Mouse (Mus musculus): ENCODE data around the gene Pepd. TPM values are rescaled to one million over a fixed set of nuclear protein-coding genes. Genes with fewer than 3 reads are reported as not detected.

Gene Pepd
- polyA plus RNA-seq, 1 experiment from 2014 or later = 115 TPM

DNA sequence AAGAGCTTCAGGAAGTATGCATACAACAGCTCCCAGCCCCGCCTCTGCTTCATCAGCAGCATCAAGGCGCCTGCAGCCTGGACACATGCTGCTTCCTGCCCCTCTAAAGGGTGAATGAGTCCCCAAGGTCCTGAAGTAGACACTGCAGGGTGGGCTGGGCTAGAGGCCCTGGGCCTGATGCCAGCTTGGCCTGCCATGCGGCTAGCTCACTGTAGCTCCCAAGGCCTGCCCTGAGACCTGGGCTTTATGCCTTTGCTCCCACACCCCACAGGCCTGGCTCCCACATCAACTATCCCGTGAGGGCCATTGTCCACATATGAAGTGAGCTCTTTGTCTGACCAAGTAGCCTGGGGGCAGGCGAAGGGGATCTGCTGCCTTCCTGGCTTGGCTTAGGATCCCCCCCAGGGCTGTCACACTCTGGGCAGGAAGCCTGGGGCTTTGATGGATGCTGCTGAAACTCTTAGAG, 124.1 kb downstream of the Pepd start:
- H3K9me3 ChIP-seq (replicated peaks) = no peaks in the 10 kb centered on the region
- 61% methylated on average over 5 of the region's 5 CpGs for WGBS
- peak overlapping the region; percentile 61 for H3K27ac ChIP-seq
- H3K4me2 ChIP-seq = no peak overlapping the region
- peak; percentile 54; the same call in 1 of the 2 replicates for ATAC-seq (replicated peaks; ENCODE audit: low FRiP score)
- H3K9ac ChIP-seq = 0 out of 2 replicates have a peak overlapping the region, but pooled peaks have one; percentile 8
- no peaks in the 10 kb centered on the region for H3K27me3 ChIP-seq
- peaks cover 47% of the 10 kb centered on the region for H3K36me3 ChIP-seq
- H3K4me3 ChIP-seq (replicated peaks) = no peak overlapping the region
- peaks cover 28% of the 10 kb centered on the region for H3K4me1 ChIP-seq

DNA sequence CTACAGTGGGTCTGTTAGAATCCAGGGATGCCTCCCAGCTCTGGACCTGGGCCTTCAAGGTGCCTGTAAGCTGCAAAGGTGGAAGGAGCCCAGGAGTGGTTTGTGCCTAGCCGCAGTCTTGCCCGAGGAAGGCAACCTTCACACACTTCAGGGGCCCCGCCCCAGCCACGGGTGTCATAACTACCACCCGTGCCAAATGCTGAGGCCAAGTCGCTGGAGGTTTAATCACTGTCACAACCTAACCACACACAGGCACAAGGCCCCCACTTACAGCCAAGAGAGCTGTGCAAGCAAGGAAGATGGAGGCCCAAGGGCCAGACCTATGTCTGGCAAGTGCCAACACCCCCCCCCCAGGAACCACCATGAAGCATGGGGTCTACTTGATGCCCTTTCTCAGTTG, 125.2 kb downstream of the Pepd start:
- peaks cover 28% of the 10 kb centered on the region for H3K4me1 ChIP-seq
- no peaks in the 10 kb centered on the region for H3K9me3 ChIP-seq (replicated peaks)
- H3K4me3 ChIP-seq (replicated peaks) = no peak overlapping the region
- H3K27me3 ChIP-seq = no peaks in the 10 kb centered on the region
- peaks cover 46% of the 10 kb centered on the region for H3K36me3 ChIP-seq
- no peak overlapping the region for H3K4me2 ChIP-seq
- H3K9ac ChIP-seq = no peak overlapping the region
- WGBS = 56% methylated on average over 6 of the region's 6 CpGs
- ATAC-seq (replicated peaks; ENCODE audit: low FRiP score) = no peak
- H3K27ac ChIP-seq = no peak overlapping the region

DNA sequence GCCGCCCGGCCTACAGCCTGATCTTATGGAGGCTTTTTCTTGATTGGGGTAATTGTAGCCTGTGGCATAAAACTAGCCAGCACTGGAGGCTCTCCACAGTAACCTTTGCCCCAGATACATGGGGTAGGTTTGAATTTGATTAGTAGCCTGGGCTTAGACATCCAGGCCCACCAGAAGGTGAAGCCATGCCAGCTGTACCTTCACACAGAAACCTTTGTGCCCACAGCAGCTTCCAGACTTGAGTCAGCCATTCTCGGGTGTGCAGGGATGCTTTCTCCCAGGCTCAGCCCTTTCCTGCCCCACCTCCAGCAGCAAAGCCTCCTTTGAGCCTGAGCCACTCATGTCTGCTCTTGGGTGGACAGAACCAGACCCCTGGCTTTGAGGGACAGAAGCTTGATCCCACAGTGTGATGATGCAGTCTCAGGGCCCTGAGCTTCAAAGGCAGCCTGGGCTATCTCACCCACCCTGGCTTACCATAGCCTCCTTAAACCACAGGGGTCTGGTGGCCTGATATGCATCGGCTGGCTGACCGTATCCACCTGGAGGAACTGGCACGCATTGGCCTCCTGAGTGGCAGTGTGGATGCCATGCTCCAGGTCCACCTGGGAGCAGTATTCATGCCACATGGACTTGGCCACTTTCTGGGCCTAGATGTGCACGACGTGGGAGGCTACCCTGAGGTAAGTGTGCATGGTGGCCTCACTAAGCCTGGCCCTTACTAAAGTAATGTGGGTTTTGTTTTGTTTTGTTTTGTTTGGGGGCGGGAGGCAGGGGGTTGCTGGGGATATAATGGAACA, 128.2 kb downstream of the Pepd start:
- H3K9ac ChIP-seq = no peak overlapping the region
- no peak overlapping the region for H3K4me3 ChIP-seq (replicated peaks)

DNA sequence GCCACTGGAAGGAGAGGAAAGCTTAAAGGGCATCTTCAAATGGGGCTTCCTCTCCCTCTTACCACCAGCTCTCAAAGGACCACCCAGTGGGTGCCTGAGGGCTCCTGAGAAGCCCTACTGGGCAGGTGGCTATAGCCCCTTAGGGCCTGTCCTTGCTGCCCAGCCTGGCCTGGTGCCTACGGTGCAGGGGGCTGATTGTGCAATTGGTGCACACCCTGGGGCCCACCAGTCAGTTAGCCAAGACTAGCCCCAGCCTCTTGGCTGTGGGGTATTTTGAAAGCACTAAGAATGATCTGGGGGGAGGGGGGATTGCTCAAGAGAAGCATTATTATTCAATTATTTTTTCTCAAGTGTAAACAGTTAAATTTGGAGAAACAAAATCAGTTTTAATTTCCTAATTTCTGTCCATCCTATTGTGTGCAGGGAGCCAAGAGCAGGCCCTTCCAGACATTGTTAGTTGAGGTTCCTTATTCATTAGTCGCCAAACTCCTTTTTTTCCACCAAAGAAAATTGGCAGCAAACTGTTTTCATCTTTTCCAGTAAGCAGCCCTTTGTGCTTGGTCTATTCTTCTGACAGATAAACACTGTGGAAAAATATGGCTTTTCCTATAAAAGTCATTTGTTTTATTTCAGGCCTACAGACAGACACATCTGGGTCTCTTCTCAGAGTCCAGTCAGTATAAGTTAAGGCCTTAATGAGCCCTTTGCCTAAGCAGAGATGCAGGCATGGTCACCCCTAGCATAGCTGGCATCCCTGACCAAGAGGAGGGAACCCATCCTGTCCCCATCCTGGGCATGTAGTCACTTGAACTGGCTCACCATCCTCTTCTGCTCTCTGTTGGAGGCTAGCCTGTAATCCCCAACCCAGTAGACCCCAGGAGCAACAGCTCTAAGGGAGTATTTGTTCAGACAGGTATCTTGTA, 129.4 kb downstream of the Pepd start:
- no peak for ATAC-seq (replicated peaks; ENCODE audit: low FRiP score)
- Histone ChIP-seq H3K4me1 (peaks cover 5% of the 10 kb centered on the region), H3K4me3 (replicated peaks) (no peak overlapping the region), H3K9me3 (replicated peaks) (no peaks in the 10 kb centered on the region), H3K27me3 (no peaks in the 10 kb centered on the region), H3K4me2 (no peak overlapping the region), H3K9ac (no peak overlapping the region), H3K27ac (no peak overlapping the region), H3K36me3 (peaks cover 72% of the 10 kb centered on the region)
- WGBS = 78% methylated on average over 2 of the region's 2 CpGs

More for the DNA sequence above, 128.2 kb downstream of the Pepd start:
- Histone ChIP-seq H3K27ac (no peak overlapping the region), H3K36me3 (peaks cover 60% of the 10 kb centered on the region), H3K27me3 (no peaks in the 10 kb centered on the region), H3K4me1 (peaks cover 17% of the 10 kb centered on the region), H3K9me3 (replicated peaks) (no peaks in the 10 kb centered on the region), H3K4me2 (no peak overlapping the region)
- ATAC-seq (replicated peaks; ENCODE audit: low FRiP score) = no peak
- WGBS = 92% methylated on average over 9 of the region's 9 CpGs

DNA sequence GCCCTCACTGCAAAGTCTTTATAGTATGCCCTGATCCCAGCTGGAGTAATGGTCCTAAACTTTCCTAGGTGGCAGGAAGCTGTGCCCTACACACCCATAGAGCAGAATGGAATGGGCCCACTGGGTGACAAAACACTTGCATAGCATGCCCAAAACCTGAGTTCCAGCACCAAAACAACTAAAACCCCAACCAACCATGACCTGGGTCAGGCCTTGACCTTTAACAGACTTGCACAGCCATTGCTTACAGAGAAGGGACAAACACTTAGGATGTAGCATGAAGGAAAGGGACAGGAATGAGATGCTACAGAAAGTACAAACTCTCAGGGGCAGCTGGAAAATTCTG, 130.0 kb downstream of the Pepd start:
- no peak overlapping the region for H3K27ac ChIP-seq
- H3K4me1 ChIP-seq = no peaks in the 10 kb centered on the region
- no peak overlapping the region for H3K4me2 ChIP-seq
- peaks cover 77% of the 10 kb centered on the region for H3K36me3 ChIP-seq
- ATAC-seq (replicated peaks; ENCODE audit: low FRiP score) = no peak
- no peak overlapping the region for H3K9ac ChIP-seq
- no peaks in the 10 kb centered on the region for H3K9me3 ChIP-seq (replicated peaks)
- no peaks in the 10 kb centered on the region for H3K27me3 ChIP-seq
- no peak overlapping the region for H3K4me3 ChIP-seq (replicated peaks)

DNA sequence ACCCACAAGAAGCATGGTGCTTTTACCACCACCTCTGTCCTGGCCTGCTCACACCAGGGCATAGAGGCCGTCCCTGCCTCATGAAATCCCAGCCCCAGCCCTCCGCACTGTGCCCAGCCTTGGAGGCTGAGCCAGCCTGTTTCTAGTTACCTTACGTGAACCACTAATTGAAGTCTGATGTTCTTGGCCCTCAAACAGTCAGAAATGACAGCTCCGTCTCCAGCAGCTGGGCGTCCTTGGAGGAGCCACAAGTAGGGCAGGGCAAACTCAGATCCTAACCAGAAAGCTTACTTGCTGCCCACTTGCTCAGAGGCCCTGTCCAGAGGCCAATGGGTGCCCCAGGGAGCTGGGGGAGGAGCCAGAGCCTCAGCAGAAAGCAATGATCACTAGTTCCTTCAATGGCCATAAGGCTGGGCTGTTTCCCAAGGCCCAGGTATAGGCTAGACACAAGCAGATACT, 130.6 kb downstream of the Pepd start:
- H3K9me3 ChIP-seq (replicated peaks) = no peaks in the 10 kb centered on the region
- peaks cover 79% of the 10 kb centered on the region for H3K36me3 ChIP-seq
- H3K4me2 ChIP-seq = no peak overlapping the region
- no peaks in the 10 kb centered on the region for H3K4me1 ChIP-seq
- ATAC-seq (replicated peaks; ENCODE audit: low FRiP score) = no peak
- WGBS = 81% methylated on average over 5 of the region's 5 CpGs
- no peak overlapping the region for H3K4me3 ChIP-seq (replicated peaks)
- no peak overlapping the region for H3K27ac ChIP-seq
- no peak overlapping the region for H3K9ac ChIP-seq
- H3K27me3 ChIP-seq = no peaks in the 10 kb centered on the region

DNA sequence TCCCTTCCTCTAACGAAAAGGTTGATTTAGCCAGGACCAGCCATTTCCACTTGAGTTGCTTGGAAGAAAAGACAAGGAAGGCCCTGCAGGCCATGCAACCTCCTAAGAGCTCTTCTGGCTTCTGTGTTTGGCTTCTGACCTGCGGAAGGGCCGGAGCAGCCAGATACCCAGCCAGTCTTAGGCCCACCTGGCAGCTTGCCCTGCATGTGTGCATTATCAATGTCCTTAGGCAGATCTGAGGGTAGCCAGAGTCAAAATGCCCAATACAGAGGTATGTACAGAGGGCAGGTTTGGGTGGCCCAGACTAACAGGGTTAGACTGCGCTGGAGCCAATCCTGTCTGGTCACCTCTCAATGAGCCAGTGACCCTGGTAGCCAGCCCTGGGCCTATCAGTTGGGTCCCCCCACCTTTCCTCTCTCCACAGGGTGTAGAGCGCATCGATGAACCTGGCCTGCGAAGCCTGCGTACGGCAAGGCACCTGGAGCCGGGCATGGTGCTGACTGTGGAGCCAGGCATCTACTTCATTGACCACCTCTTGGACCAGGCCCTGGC, 131.2 kb downstream of the Pepd start:
- H3K4me2 ChIP-seq = no peak overlapping the region
- no peak overlapping the region for H3K4me3 ChIP-seq (replicated peaks)
- no peak overlapping the region for H3K9ac ChIP-seq
- ATAC-seq (replicated peaks; ENCODE audit: low FRiP score) = no peak
- no peaks in the 10 kb centered on the region for H3K27me3 ChIP-seq
- H3K27ac ChIP-seq = no peak overlapping the region
- H3K9me3 ChIP-seq (replicated peaks) = no peaks in the 10 kb centered on the region
- 96% methylated on average over 10 of the region's 10 CpGs for WGBS
- peaks cover 80% of the 10 kb centered on the region for H3K36me3 ChIP-seq
- no peaks in the 10 kb centered on the region for H3K4me1 ChIP-seq

DNA sequence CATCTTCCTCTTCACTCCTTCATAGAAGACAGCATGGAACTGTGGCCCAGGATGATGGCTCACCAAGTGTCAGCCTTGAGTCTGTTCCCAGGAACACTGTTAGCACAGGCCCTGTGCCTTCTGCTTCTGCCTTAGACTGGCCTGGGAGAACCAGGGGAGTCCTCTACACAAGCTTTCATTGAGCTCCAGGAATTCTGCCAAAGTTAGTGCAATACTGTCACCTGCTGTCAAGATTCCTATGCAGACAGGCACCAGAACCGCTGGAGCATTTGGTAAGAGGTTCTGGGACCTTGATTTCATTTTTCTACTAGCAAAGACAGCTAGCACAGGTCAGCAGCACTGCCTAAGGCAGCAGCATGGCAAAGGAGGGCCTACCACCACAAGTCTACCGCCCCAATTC, 132.5 kb downstream of the Pepd start:
- WGBS = 89% methylated on average over 2 of the region's 2 CpGs
- Histone ChIP-seq H3K4me3 (replicated peaks) (no peak overlapping the region), H3K36me3 (peaks cover 87% of the 10 kb centered on the region), H3K9ac (no peak overlapping the region), H3K27me3 (no peaks in the 10 kb centered on the region), H3K9me3 (replicated peaks) (no peaks in the 10 kb centered on the region), H3K27ac (no peak overlapping the region), H3K4me2 (no peak overlapping the region), H3K4me1 (no peaks in the 10 kb centered on the region)
- no peak for ATAC-seq (replicated peaks; ENCODE audit: low FRiP score)

DNA sequence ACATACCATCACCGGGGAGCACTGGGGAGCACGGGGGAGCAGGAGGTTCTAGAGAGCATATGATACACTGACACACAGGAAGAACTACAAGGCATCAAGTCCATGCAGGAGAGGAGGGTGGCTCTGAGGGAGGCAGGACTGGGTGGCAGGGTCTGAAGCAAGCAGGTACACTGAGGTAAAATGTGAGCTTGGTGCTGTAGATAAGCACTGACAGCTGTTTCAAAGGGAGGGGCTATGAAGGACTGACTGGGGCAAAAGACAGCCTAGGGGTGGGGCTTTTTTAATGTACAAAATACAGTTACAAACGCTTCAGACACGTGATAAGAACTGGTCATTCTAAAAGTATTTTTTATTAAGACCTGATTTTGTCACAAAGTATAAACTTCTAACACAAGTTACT, 133.9 kb downstream of the Pepd start:
- H3K9me3 ChIP-seq (replicated peaks) = no peaks in the 10 kb centered on the region
- peaks cover 94% of the 10 kb centered on the region for H3K36me3 ChIP-seq
- 95% methylated on average over 4 of the region's 4 CpGs for WGBS
- no peak overlapping the region for H3K4me2 ChIP-seq
- no peaks in the 10 kb centered on the region for H3K27me3 ChIP-seq
- no peak overlapping the region for H3K27ac ChIP-seq
- H3K4me3 ChIP-seq (replicated peaks) = no peak overlapping the region
- ATAC-seq (replicated peaks; ENCODE audit: low FRiP score) = no peak
- H3K9ac ChIP-seq = no peak overlapping the region
- H3K4me1 ChIP-seq = no peaks in the 10 kb centered on the region

DNA sequence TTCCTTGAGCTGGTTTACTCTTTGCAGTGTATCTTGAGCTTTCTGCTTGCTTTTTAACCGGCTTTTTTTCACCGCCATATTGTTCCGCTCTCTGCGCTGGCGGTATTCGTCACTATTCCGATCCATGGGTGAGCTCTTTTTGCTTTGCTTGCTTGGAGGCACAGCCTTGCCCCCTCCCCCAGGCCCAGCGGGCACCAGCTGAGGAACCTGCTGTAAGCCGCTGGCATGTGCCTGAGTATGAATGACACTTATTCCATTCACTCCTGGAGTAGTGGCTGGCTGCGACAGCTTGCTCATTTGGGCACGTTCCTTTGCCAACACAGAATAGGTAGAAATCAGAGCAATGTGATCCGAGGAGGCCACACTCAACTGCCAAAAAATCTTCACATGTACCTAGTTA, 138.4 kb downstream of the Pepd start:
- peaks cover 14% of the 10 kb centered on the region for H3K4me1 ChIP-seq
- H3K9ac ChIP-seq = no peak overlapping the region
- WGBS = 95% methylated on average over 12 of the region's 12 CpGs
- peaks cover 50% of the 10 kb centered on the region for H3K36me3 ChIP-seq
- H3K4me2 ChIP-seq = no peak overlapping the region
- no peaks in the 10 kb centered on the region for H3K9me3 ChIP-seq (replicated peaks)
- H3K4me3 ChIP-seq (replicated peaks) = no peak overlapping the region
- no peaks in the 10 kb centered on the region for H3K27me3 ChIP-seq
- no peak overlapping the region for H3K27ac ChIP-seq
- no peak for ATAC-seq (replicated peaks; ENCODE audit: low FRiP score)

DNA sequence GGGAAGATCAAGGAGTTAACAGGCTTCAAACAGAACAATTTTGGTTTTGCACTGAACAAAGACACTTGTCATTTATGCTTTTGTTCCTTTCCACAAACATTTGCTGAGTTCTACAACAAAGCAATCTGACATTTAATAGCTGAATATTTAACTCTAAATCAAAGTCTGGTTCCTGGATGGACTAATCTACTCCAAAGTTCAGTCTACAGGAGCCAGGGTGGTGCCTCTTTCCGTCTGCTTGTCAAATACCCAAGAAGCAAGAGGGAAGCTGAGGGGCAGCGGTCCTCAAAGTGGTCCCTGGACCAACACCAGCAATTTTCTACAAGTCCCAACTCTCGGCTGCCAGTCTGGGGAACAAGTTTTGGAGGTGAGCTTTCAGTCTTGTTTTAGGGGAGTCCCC, 141.0 kb downstream of the Pepd start:
- H3K36me3 ChIP-seq = peaks cover 26% of the 10 kb centered on the region
- WGBS = 90% methylated on average over 3 of the region's 3 CpGs
- no peak overlapping the region for H3K9ac ChIP-seq
- H3K4me1 ChIP-seq = peaks cover 22% of the 10 kb centered on the region
- H3K9me3 ChIP-seq (replicated peaks) = no peaks in the 10 kb centered on the region
- H3K27ac ChIP-seq = no peak overlapping the region
- H3K4me3 ChIP-seq (replicated peaks) = no peak overlapping the region
- no peaks in the 10 kb centered on the region for H3K27me3 ChIP-seq
- ATAC-seq (replicated peaks; ENCODE audit: low FRiP score) = no peak
- no peak overlapping the region for H3K4me2 ChIP-seq

DNA sequence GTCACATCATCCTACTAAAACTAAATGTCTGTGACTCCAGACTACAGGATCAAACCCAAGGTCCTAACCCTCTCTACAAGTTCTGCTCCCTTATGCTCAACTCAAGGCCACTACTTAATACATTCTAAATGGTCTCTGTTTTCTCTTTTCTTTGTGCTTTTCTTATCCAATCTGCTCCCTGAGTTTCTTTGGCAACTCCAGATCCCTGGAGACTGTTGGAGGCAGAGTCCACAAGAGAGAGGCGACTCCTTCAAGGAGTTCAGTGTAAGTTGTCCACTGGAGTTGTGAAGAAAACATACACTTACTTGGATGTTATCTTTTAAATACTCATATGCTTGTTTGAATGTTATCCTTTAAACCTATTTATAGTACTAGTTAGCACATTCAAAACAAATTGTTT, 142.1 kb downstream of the Pepd start:
- WGBS = 71% methylated on average over 1 of the region's 1 CpGs
- no peak overlapping the region for H3K4me3 ChIP-seq (replicated peaks)
- H3K27ac ChIP-seq = no peak overlapping the region
- peaks cover 17% of the 10 kb centered on the region for H3K36me3 ChIP-seq
- H3K4me1 ChIP-seq = peaks cover 22% of the 10 kb centered on the region
- no peaks in the 10 kb centered on the region for H3K9me3 ChIP-seq (replicated peaks)
- no peaks in the 10 kb centered on the region for H3K27me3 ChIP-seq
- H3K9ac ChIP-seq = no peak overlapping the region
- no peak overlapping the region for H3K4me2 ChIP-seq
- no peak for ATAC-seq (replicated peaks; ENCODE audit: low FRiP score)
